Mouse (Mus musculus) right cerebral cortex, postnatal 14 days (tissue): ENCODE results near the gene Dlg4.
"Not testable (repeated sequence)": the region's sequence is repeated elsewhere in the genome, so short reads cannot be mapped to it uniquely, and the experiment has no call there.

Experiments
- DNase-seq: peaks from one replicate; pipeline ENCODE4 v3.0.0; 2022

Gene Dlg4

GRCm38 (mm10) chr11:70053898-70054570 lies 37.3 kb downstream of the Dlg4 start, which contains the start of gene Asgr1:
Gene Asgr1, plus strand, starts transcription at chr11:70054085.
- no peak for DNase-seq

DNA sequence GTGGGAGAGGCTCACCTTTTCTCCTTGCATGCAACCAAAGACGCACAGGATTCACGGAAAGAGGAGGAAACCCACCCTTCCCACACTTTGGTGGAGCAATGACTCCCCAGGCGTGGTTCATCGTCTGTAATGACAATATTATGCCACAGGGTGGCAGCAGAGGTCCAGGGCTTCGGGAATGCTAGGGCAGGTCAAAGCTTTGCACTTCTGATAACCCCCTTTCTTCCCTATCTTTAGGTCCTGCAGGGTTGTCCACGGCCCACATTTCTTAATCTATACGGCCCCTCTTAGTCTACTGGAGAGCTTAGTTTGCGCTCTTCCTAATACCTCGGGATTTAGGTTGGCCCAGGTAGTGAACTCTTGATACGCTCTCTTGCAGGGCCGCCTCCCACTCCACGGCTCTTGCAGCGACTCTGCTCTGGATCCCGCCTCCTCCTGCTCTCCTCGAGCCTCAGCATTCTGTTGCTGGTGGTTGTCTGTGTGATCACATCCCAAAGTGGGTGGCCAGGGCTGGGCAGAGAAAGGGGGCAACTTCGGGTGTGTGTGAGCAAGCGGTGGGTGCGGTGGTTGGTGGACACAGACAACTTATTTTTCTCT lies 39.0 kb downstream of the Dlg4 start:
- DNase-seq = peak; percentile 71

DNA sequence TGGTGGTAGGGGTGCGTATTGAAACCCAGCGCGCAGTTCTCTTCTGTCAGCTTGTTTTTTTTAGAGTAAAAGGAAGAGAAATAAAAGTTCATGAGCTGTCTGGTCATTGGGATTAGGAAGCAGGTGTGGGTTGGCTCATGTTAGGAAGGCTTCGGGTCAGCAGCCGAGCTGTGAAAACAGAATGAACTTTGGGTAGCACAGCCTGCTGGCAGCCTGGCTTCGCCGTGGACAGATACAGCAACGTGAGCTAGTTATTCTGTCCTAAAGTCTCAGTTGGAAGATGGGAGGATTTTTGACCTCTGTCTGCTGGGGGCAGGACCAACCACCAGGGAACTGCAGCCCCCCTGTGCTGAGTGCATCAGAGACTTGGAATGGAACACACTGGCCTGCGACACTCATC lies 41.1 kb downstream of the Dlg4 start:
- no peak for DNase-seq

DNA sequence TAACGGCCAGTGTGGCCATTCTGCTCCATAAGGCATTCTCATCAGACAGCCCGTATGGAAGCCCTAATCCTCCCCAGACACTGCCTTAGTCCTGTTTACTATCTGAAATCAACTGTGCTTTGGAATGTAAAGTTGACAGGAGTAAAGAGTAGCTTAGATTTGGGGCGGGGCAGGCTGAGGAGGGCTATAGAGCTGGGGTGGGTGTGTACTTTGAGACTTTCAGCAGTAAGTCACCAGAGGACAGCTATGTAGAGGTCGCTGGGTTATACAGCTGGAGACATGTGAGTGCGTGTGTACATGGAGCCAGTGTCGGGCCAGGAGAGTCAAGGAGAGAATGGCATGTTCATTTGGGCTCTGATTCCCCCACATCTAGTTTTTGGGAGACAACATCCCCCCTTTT lies 43.2 kb downstream of the Dlg4 start:
- DNase-seq = no peak

DNA sequence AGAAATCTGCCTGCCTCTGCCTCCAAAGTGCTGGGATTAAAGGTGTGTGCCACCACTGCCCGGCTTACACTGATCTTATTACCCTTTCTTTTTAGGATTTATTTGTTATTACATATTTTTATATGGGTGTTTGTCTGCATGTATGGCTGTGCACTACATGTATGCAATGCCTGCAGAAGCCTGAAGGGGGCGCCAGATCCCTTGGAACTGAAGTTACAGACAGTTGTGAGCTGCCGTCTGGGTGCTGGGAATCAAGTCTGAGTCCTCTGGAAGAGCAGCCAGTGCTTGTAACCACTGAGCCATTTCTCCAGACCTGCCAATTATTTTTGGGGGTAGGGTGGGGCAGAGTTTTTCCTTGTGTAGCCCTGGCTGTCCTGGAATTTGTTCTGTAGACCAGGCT lies 46.3 kb downstream of the Dlg4 start:
- DNase-seq = no peak

DNA sequence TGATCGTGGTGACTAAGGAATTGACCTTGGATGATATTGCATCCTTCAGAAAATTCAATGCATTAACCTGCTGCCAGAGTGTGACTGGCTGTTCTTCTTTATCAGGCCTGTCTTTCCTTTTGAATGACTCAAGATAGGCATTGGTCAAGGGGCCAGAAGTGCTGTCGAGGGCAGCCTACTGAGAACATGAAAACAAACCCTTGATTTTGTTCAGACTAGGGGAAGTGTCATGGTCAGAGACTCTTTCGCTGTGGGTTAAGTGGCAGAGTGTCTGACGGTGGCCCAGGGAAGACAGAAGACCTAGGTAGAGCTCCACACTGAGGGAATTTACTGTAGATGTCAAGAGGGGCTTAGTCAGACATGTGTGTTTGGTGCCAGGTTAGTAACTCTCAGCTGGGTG lies 50.0 kb downstream of the Dlg4 start:
- no peak for DNase-seq

GRCm38 (mm10) chr11:70068245-70068644 lies 51.5 kb downstream of the Dlg4 start:
- DNase-seq = no peak

DNA sequence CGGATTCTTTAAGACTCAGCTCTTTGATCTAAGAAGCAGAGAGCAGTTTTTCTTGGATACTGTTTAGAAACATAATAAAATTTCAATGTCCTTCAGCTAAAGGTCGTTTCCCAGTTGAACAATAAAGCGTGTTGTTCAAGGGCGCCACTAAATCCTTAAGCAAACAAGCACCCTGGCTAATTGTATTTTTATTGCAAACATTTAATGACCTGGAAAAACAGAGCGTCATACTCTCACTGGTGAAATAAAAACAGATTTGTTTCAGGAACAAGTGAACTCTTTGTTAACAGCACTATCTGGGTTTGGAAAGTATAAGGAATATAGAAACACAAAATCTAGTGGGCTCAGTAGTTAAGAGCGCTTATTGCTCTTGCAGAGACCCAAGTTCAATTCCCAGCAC lies 53.3 kb downstream of the Dlg4 start:
- DNase-seq = no peak

GRCm38 (mm10) chr11:70070603-70071002 lies 53.9 kb downstream of the Dlg4 start:
- not testable (repeated sequence) for DNase-seq

DNA sequence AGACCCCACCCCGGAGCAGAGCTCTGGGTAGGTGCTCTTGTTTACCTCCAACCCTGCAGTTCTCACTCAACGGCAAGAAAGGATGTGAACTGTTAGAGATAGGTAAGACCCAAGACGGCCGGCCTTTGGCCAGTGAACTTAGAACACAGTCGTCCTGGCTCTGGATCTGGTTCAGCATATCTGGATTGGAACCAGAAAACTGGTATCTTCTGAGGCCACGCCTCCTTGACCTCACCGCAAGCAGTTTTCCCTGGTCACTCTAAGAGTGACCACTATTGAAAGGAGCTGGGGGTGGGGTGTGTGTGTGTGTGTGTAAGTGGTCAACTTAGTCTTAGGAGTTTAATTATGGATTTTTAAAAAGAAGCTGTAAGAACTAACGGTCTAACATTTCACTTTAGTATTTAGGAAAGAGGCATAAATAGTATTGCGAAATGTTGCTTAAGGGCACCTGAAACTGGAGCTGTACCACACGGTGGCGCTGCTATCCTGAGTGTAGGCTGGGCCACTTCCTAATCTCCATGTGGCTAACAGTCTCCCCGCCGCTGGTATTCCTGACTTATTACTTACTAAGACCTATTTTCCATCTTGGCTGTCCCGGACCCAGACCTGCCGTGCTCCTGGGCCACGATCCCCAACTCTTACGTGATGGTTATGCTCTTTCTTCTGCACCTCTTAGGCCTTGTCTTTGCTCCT lies 57.8 kb downstream of the Dlg4 start:
- peak; percentile 88 for DNase-seq

GRCm38 (mm10) chr11:70075581-70075980 lies 58.8 kb downstream of the Dlg4 start:
- no peak for DNase-seq

DNA sequence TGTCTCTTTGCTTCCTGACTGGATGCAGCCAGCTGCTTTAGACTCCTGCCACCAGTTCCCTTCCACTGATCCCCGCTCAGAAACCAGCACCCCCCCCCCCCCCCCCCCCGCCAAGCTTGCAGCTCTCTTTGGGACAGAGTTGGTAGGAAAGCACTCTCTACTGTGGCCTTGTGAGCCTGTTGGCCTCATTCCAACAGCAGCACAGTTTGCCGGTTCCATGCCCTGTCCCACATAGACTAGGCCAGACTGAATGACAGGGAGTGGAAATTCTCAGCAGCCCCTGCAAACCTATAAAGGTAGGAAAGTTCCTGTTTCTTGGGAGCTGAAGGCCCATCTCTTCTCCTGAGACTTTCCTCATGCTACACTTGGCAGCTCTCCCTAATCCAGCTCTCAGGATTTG lies 60.7 kb downstream of the Dlg4 start:
- DNase-seq = no peak

DNA sequence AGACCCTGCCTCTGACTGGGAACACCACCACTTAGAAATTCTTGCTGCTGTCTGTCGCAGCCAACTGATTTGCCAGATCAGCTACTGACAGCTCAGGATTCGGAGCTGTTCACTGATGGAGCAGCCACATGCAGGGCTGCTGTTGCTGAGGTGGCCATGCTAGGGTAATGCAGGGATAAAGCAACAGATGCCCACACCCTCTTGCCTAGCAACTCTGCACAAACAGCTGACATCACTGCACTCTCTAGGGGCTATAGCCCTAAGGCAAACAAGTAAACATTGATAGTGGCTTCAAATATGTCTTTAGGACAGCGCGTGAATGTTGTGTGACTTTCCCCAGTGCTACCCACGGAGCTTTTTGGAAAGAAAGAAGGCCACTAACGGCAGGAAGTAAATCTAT lies 62.4 kb downstream of the Dlg4 start:
- DNase-seq = no peak

GRCm38 (mm10) chr11:70079928-70080327 lies 63.2 kb downstream of the Dlg4 start:
- DNase-seq = no peak

DNA sequence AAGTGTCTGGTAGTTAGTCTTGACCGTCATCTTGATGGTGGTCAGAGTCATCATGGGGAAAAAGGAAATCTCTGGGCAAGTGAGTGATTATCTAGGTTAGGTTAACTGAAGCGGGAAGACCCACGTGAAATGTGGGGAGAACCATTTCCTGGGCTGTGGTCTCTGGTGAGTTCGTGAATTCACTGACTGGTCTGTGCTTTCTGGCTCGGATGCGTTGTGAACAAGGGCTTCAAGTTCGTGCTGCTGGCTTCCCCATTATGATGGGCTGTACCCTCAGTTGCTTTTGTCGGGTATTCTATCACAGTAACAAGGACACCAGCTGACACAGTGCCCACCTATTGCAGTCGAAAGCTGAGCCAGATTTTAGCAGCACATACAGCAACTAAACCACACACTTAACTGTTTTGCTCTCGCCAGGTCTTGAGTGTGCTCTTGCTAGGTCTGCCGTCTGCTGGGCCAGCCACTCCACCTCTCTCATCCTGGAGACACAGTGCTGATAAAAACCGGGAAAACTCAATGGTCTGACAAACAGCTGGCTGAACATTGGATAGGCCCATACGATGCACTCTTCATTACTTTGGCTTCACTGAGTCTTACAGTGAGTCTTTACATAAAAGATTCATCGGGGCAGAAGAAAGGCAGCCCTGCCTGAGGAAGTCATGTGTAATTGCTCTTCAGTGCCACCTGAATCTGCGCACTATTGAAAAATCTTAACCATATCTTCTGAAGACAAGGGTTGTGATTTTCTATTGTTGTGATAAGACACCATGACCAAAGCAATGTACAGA lies 64.3 kb downstream of the Dlg4 start:
- DNase-seq = no peak

GRCm38 (mm10) chr11:70084563-70084962 lies 67.8 kb downstream of the Dlg4 start:
- no peak for DNase-seq

DNA sequence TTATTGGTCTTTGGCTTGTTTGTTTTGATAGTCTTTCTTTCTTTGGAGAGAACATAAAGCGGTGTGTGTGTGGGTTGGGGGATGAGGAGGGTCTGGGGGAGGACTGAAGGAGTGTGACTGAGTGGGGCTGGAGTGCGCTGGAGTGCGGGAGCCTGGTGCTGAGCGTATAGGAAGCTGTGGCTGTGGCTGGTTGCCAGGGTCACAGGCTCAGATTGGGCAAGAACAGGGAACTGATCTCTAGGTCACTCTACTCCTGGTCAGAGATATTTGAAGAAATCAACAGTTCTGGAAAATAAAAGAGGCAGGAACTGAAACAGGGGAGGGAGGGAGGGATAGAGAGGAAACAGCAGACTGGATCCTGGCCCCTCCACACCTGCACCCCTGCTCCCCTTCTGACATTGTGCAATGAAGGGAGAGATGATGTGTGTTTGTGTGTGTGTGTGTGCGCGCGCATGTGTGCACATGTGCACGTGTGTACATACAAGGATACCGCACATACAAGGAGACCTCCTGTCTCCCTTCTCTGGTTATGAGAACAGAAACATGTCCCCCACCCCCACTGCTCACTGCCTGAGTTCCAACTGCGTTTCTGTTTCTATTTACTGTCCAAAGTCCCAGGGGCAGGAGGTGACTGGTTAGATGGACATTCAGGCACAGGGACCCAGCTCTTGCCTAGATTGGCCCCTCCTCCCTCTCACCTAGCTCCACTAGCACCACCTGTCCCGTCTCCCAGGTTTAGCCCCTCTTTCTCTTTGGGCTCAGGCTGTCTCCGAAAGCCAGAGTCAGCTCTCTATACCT lies 75.4 kb downstream of the Dlg4 start, which contains the start of gene Asgr2:
Gene Asgr2, plus strand, starts transcription at position 659 of the 798 bp plus-strand sequence.
- DNase-seq = peak; percentile 25
